Mouse (Mus musculus): ENCODE measurements around the gene Tmem217.

DNA sequence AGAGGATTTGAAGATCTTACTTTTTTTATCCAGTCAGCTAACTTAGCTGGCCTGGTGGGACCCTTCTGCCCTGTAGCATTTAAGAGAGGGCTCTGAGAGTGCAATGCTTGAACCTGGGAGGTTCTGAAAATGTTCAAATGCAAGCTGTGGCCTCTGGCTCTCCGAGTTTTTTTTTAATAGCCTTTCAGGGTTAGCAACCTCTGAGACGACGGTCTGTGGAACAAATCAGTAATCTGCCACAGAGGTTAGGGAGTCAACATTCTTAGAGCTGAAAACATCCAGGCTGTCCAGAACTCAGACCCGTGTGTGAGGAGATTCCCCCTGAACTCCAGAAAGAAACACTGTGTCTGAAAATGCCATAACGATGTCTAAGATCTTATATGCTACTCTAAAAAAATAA lies 6.3 kb upstream of the Tmem217 start:
- TF ChIP-seq GATA1 (IDR thresholded peaks at IDR 0.05; ENCODE audit: borderline replicate concordance, low read length) (no peak), FLI1 (IDR thresholded peaks at IDR 0.05; ENCODE audit: low read length) (no peak)

Measured in megakaryocyte, embryonic 14.5 days (primary cell).